Mouse (Mus musculus): Measurements from ENCODE around the gene Sipa1l3. TPM values are rescaled to one million over a fixed set of nuclear protein-coding genes. Genes with fewer than 3 reads are reported as not detected.

Gene Sipa1l3
- polyA plus RNA-seq, 1 experiment from 2014 or later = 9.7 TPM

DNA sequence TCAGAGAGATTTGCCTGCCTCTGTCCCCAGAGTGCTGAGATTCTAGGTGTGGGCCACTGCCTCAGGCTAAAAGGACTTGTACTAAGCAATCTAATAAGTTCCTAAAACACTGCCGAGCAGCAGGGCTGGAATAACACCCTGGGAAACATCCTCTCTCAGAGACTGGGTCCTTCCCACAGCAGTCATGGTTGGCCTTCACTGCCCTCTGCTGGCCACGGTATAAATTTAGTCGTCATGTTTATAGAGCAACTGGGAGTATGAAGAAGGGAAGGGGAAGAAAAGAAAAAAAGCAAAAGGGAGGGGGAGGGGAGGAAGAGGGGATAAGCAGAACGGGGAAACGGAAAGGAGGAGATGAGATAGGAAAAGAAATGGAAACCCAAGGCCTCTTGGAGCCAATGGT is 5.3 kb upstream of the Sipa1l3 start:
- no peak overlapping the region for H3K4me2 ChIP-seq (replicated peaks; ENCODE audit: low read depth)
- 0% methylated on average over 5 of the region's 5 CpGs for WGBS
- H3K9ac ChIP-seq (ENCODE audit: low read length) = no peak overlapping the region
- no peak overlapping the region for H3K27ac ChIP-seq (replicated peaks)
- no peaks in the 10 kb centered on the region for H3K4me1 ChIP-seq (replicated peaks; ENCODE audit: control insufficient read depth, insufficient read depth)
- DNase-seq (ENCODE audit: low spot score) = peak; percentile 82
- TF ChIP-seq CTCF (IDR thresholded peaks at IDR 0.05; ENCODE audit: low read depth) (peak; percentile 90), EP300 (optimal IDR thresholded peaks at IDR 0.05) (no peak)
- no peak overlapping the region for H3K4me3 ChIP-seq (ENCODE audit: low read depth, low read length)
- H3K9me3 ChIP-seq (ENCODE audit: control insufficient read depth, low read length) = no peaks in the 10 kb centered on the region
- H3K36me3 ChIP-seq (ENCODE audit: control insufficient read depth, insufficient read depth, low read length) = no peaks in the 10 kb centered on the region
- ATAC-seq (ENCODE audit: low FRiP score, low TSS enrichment) = no peak
- no peaks in the 10 kb centered on the region for H3K27me3 ChIP-seq (ENCODE audit: control insufficient read depth, insufficient read depth, low read length)

DNA sequence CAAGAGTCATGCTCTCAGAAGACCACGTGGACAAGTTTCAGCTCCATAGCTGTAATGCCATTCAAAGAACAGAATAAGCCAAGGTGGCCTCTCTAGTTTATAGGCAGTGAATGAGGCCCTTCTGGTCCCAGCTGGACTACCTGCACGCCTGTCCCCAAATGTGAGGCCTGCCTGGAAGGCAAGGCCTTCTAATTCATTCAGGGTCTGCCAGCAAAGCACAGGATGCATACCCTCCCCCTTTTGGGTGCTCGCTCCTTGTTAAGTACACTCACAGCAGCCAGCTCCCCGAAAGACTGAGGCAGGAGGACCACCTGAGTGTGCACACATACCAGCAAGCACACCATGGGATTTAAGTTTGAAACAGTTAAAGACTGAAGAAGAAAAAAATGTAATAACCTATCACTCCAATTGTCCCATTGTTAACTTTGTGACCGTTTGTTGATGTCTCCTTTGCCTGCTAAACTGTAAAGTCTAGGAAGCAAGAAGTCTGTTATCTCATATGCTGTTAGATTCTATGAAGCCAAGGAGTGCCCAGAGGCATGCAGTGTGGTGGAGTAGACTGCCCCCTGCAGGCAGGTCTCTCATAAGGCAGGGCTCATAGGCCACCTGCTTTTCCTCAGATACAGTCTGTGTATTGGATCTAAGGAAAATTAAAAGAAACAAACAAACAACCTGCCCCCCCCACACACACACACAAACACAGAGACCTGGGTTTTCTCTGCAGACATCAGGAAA is 3.6 kb upstream of the Sipa1l3 start:
- Histone ChIP-seq H3K36me3 (ENCODE audit: control insufficient read depth, insufficient read depth, low read length) (no peaks in the 10 kb centered on the region), H3K9ac (ENCODE audit: low read length) (no peak overlapping the region), H3K27ac (replicated peaks) (no peak overlapping the region), H3K9me3 (ENCODE audit: control insufficient read depth, low read length) (no peaks in the 10 kb centered on the region), H3K4me2 (replicated peaks; ENCODE audit: low read depth) (no peak overlapping the region), H3K4me1 (replicated peaks; ENCODE audit: control insufficient read depth, insufficient read depth) (peaks cover 3% of the 10 kb centered on the region; the same call in 1 of the 2 replicates), H3K27me3 (ENCODE audit: control insufficient read depth, insufficient read depth, low read length) (no peaks in the 10 kb centered on the region), H3K4me3 (ENCODE audit: low read depth, low read length) (no peak overlapping the region)
- ATAC-seq (ENCODE audit: low FRiP score, low TSS enrichment) (0 out of 2 replicates have a peak, but pooled peaks have one; percentile 26), DNase-seq (ENCODE audit: low spot score) (peak; percentile 88)
- 59% methylated on average over 5 of the region's 5 CpGs for WGBS
- TF ChIP-seq CTCF (IDR thresholded peaks at IDR 0.05; ENCODE audit: low read depth) (peak; percentile 99), EP300 (optimal IDR thresholded peaks at IDR 0.05) (no peak)

DNA sequence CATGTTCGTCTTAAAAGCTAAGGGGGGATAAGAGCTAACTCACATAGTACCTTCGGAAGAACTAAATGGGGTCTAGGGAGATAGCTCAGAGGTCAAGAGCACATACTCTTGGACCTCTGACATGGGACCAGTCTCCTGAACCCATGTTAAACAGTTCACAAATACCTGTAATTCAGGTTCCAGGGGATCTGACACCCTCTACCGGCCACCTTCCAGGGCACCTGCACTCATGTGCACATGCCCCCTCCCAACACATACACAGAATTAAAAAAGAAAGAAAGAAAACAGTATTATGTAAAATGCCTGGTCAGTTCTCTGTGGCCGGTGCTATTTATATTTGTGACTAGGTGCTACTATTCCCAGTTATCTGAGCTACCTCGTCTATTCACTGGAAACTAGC is 2.9 kb upstream of the Sipa1l3 start:
- TF ChIP-seq CTCF (IDR thresholded peaks at IDR 0.05; ENCODE audit: low read depth) (peak; percentile 52), EP300 (optimal IDR thresholded peaks at IDR 0.05) (no peak)
- 65% methylated on average over 5 of the region's 5 CpGs for WGBS
- Histone ChIP-seq H3K4me1 (replicated peaks; ENCODE audit: control insufficient read depth, insufficient read depth) (peaks cover 3% of the 10 kb centered on the region; the same call in 1 of the 2 replicates), H3K9ac (ENCODE audit: low read length) (no peak overlapping the region), H3K4me2 (replicated peaks; ENCODE audit: low read depth) (no peak overlapping the region), H3K27ac (replicated peaks) (no peak overlapping the region), H3K4me3 (ENCODE audit: low read depth, low read length) (no peak overlapping the region), H3K36me3 (ENCODE audit: control insufficient read depth, insufficient read depth, low read length) (no peaks in the 10 kb centered on the region), H3K9me3 (ENCODE audit: control insufficient read depth, low read length) (no peaks in the 10 kb centered on the region), H3K27me3 (ENCODE audit: control insufficient read depth, insufficient read depth, low read length) (no peaks in the 10 kb centered on the region)
- no peak for ATAC-seq (ENCODE audit: low FRiP score, low TSS enrichment)
- DNase-seq (ENCODE audit: low spot score) = no peak

DNA sequence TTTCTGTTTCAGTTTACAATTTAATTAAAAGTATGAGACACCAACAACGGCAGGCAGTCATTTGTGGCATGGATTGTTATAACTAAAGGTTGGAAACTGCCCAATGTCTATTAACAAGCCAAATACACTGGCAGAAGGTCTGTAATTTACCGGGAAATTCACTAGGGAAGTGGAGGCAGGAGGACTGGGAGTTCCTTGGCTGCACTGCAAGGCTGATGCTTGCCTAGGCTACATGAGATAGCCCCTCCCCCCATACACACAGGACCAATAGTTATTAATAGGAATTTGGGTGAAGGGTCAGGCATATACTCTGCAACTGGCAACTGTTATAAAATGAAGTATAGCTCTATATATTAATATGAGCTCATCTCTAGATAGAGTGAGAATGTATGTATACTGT is 2.4 kb upstream of the Sipa1l3 start:
- Histone ChIP-seq H3K9me3 (ENCODE audit: control insufficient read depth, low read length) (no peaks in the 10 kb centered on the region), H3K27ac (replicated peaks) (no peak overlapping the region), H3K9ac (ENCODE audit: low read length) (no peak overlapping the region), H3K4me2 (replicated peaks; ENCODE audit: low read depth) (no peak overlapping the region), H3K4me1 (replicated peaks; ENCODE audit: control insufficient read depth, insufficient read depth) (peaks cover 3% of the 10 kb centered on the region; the same call in 1 of the 2 replicates), H3K36me3 (ENCODE audit: control insufficient read depth, insufficient read depth, low read length) (no peaks in the 10 kb centered on the region), H3K27me3 (ENCODE audit: control insufficient read depth, insufficient read depth, low read length) (no peaks in the 10 kb centered on the region), H3K4me3 (ENCODE audit: low read depth, low read length) (no peak overlapping the region)
- DNase-seq (ENCODE audit: low spot score) = no peak
- TF ChIP-seq EP300 (optimal IDR thresholded peaks at IDR 0.05) = no peak
- TF ChIP-seq CTCF (IDR thresholded peaks at IDR 0.05; ENCODE audit: low read depth) = no peak
- 72% methylated on average over 2 of the region's 2 CpGs for WGBS
- ATAC-seq (ENCODE audit: low FRiP score, low TSS enrichment) = no peak

DNA sequence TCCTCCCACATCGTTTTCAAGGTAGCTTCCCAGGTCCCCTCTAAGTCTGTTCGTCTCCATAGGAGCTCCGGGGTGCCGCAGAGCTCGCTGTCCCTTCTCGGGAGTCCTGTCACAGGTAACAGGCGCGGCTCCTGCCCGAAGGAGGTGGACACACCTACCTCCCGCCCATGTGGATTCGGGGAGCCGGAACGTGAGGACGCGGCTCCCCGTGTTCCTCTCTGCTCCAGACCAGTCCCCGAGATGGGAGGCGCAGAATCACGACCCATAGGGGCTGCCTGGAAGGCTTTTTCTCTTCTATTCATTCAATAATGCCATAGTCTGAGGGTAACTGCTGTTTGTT is 740 bp upstream of the Sipa1l3 start:
- WGBS = under 1% methylated on average over 19 of the region's 19 CpGs

DNA sequence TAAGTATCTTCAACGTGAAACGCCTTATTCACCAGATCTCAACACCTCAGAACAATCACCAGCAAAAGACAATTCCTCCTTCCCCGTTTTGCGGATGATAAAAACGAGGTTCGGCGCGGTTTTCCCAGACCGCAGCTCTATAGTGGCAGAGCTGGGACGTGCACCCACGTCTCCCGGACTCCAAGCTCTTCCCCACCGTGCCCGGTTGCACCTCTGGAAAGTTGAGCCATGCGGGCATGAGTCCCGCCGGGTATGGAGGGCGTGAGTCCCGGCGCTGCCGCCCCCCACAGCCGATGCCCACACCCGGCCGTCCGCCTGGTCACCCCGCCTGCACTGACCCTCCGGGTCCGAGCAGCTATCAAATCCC is 404 bp downstream of the Sipa1l3 start:
- ATAC-seq (ENCODE audit: low FRiP score, low TSS enrichment) (peak; percentile 27; the same call in 1 of the 2 replicates), DNase-seq (ENCODE audit: low spot score) (no peak)
- TF ChIP-seq EP300 (optimal IDR thresholded peaks at IDR 0.05) (no peak), CTCF (IDR thresholded peaks at IDR 0.05; ENCODE audit: low read depth) (peak; percentile 8; the same call in 1 of the 2 replicates)
- Histone ChIP-seq H3K27ac (replicated peaks) (peak overlapping the region; percentile 77), H3K9me3 (ENCODE audit: control insufficient read depth, low read length) (no peaks in the 10 kb centered on the region), H3K4me2 (replicated peaks; ENCODE audit: low read depth) (peak overlapping the region; percentile 83), H3K4me1 (replicated peaks; ENCODE audit: control insufficient read depth, insufficient read depth) (peaks cover 6% of the 10 kb centered on the region; the same call in 1 of the 2 replicates), H3K36me3 (ENCODE audit: control insufficient read depth, insufficient read depth, low read length) (no peaks in the 10 kb centered on the region), H3K4me3 (ENCODE audit: low read depth, low read length) (peak overlapping the region; percentile 92), H3K27me3 (ENCODE audit: control insufficient read depth, insufficient read depth, low read length) (no peaks in the 10 kb centered on the region), H3K9ac (ENCODE audit: low read length) (peak overlapping the region; percentile 87)
- WGBS = 0% methylated on average over 28 of the region's 28 CpGs

More for the DNA sequence above, 740 bp upstream of the Sipa1l3 start:
- H3K9ac ChIP-seq (ENCODE audit: low read length) = peak overlapping the region; percentile 83
- peak; percentile 15; the same call in 1 of the 2 replicates for ATAC-seq (ENCODE audit: low FRiP score, low TSS enrichment)
- peaks cover 6% of the 10 kb centered on the region; the same call in 1 of the 2 replicates for H3K4me1 ChIP-seq (replicated peaks; ENCODE audit: control insufficient read depth, insufficient read depth)
- peak overlapping the region; percentile 92 for H3K4me3 ChIP-seq (ENCODE audit: low read depth, low read length)
- peak overlapping the region; percentile 96 for H3K4me2 ChIP-seq (replicated peaks; ENCODE audit: low read depth)
- DNase-seq (ENCODE audit: low spot score) = no peak
- no peaks in the 10 kb centered on the region for H3K36me3 ChIP-seq (ENCODE audit: control insufficient read depth, insufficient read depth, low read length)
- H3K9me3 ChIP-seq (ENCODE audit: control insufficient read depth, low read length) = no peaks in the 10 kb centered on the region
- peak overlapping the region; percentile 95 for H3K27ac ChIP-seq (replicated peaks)
- no peaks in the 10 kb centered on the region for H3K27me3 ChIP-seq (ENCODE audit: control insufficient read depth, insufficient read depth, low read length)
- no peak for TF ChIP-seq CTCF (IDR thresholded peaks at IDR 0.05; ENCODE audit: low read depth)
- no peak for TF ChIP-seq EP300 (optimal IDR thresholded peaks at IDR 0.05)

Data from stomach, postnatal 0 days (tissue).